In genomic region chr15:27620475-27621185, GRCm38 (mm10) we compare ENCODE assay signal across 19 mouse cellular contexts. TPM values are rescaled to one million over a fixed set of nuclear protein-coding genes. Genes with fewer than 3 reads are reported as not detected.
DNase-seq lines count a peak whose midpoint lies in the region; ATAC-seq and TF ChIP-seq lines count a peak whose summit lies in the region.
"Had no signal": no experiment of that assay in that cellular context is flagged by ENCODE, and none has a peak within 500 bp of the region (broad histone marks: within the 10 kb centered on the region; RNA-seq: fewer than 3 reads in every experiment).

No protein-coding gene starts in this region.

- no peak overlapping the region for H3K4me3 ChIP-seq in heart, embryonic 11.5 days (ENCODE audit: low read depth, low read length)
- no peak overlapping the region for H3K4me3 ChIP-seq in kidney, adult 2 months (ENCODE audit: insufficient read depth, low read depth, low read length)
- H3K4me3 ChIP-seq in kidney, embryonic 15.5 days (replicated peaks), result no peak overlapping the region
- H3K4me3 ChIP-seq in megakaryocyte, embryonic 14.5 days (replicated peaks), result peak overlapping the region; percentile 57
- H3K4me3 ChIP-seq: limb, embryonic 10.5 days; lung, embryonic 15.5 days; neural tube, embryonic 15.5 days had no signal

- no peak overlapping the region for H3K9ac ChIP-seq in heart, embryonic 11.5 days (ENCODE audit: low read depth, low read length)
- no peak overlapping the region for H3K9ac ChIP-seq in kidney, embryonic 15.5 days
- H3K9ac ChIP-seq: lung, embryonic 15.5 days; neural tube, embryonic 15.5 days had no signal

- H3K27me3 ChIP-seq in heart, embryonic 11.5 days (ENCODE audit: control insufficient read depth, insufficient read depth, low read length), result no peaks in the 10 kb centered on the region
- no peaks in the 10 kb centered on the region for H3K27me3 ChIP-seq in kidney, adult 2 months (replicated peaks; ENCODE audit: control insufficient read depth, insufficient read depth, low read length)
- H3K27me3 ChIP-seq in kidney, embryonic 15.5 days, result no peaks in the 10 kb centered on the region
- no peaks in the 10 kb centered on the region for H3K27me3 ChIP-seq in megakaryocyte, embryonic 14.5 days (replicated peaks)
- H3K27me3 ChIP-seq: lung, embryonic 15.5 days; neural tube, embryonic 15.5 days had no signal

- H3K36me3 ChIP-seq in heart, embryonic 11.5 days (ENCODE audit: control insufficient read depth, insufficient read depth, low read length), result peaks cover 9% of the 10 kb centered on the region
- peaks cover under 1% of the 10 kb centered on the region; the same call in 1 of the 2 replicates for H3K36me3 ChIP-seq in kidney, adult 2 months (ENCODE audit: control insufficient read depth, insufficient read depth, low read length)
- H3K36me3 ChIP-seq in kidney, embryonic 15.5 days, result peaks cover 57% of the 10 kb centered on the region
- H3K36me3 ChIP-seq in megakaryocyte, embryonic 14.5 days (replicated peaks; ENCODE audit: low read length), result peaks cover 86% of the 10 kb centered on the region

- 80% methylated on average over 6 of the region's 6 CpGs for WGBS in heart, embryonic 11.5 days (ENCODE audit: insufficient replicate concordance)
- 63% methylated on average over 6 of the region's 6 CpGs for WGBS in kidney, adult 2 months
- 87% methylated on average over 6 of the region's 6 CpGs for WGBS in kidney, embryonic 15.5 days

- ATAC-seq in heart, embryonic 11.5 days (replicated peaks; ENCODE audit: insufficient number of reproducible peaks, low FRiP score, low TSS enrichment), result no peak
- ATAC-seq in kidney, embryonic 15.5 days (replicated peaks; ENCODE audit: low FRiP score), result no peak
- ATAC-seq in megakaryocyte, adult 5-6 weeks (ENCODE audit: poor library complexity, severe bottlenecking), result no peak
- ATAC-seq: forebrain, embryonic 16.5 days; inflammation-experienced regulatory T-cells, adult 6 months had no signal

- DNase-seq in heart, adult 18-20 months, result peak; percentile 37 to 69
- peak; percentile 44 for DNase-seq in kidney, adult 2 months
- no peak for DNase-seq in left cerebral cortex, postnatal 25 days (ENCODE audit: low spot score in 2 of 2)
- DNase-seq in Muller cell, postnatal 12 days (ENCODE audit: inconsistent ontology term), result no peak
- DNase-seq: cerebellum, postnatal 25 days; gastrocnemius, postnatal 14 days; layer of hippocampus, postnatal 36 days; retina, postnatal 1 day; thymus, adult 18-20 months had no signal

- no peaks in the 10 kb centered on the region for H3K9me3 ChIP-seq in heart, embryonic 11.5 days (replicated peaks; ENCODE audit: control insufficient read depth, low read length)
- H3K9me3 ChIP-seq in kidney, embryonic 15.5 days (replicated peaks), result no peaks in the 10 kb centered on the region
- no peaks in the 10 kb centered on the region for H3K9me3 ChIP-seq in megakaryocyte, embryonic 14.5 days
- H3K9me3 ChIP-seq: limb, embryonic 10.5 days; lung, embryonic 15.5 days; neural tube, embryonic 15.5 days had no signal

- intact Hi-C loops in left cerebral cortex, postnatal 25 days (cut with DNase I), result no loop called here

- H3K4me1 ChIP-seq in heart, embryonic 11.5 days (ENCODE audit: control insufficient read depth, insufficient read depth, low read length), result peaks cover 16% of the 10 kb centered on the region
- H3K4me1 ChIP-seq in kidney, adult 2 months (ENCODE audit: control insufficient read depth, insufficient read depth, low read length), result peaks cover 12% of the 10 kb centered on the region
- H3K4me1 ChIP-seq in kidney, embryonic 15.5 days, result 0 out of 2 replicates have a peak, but pooled peaks cover 2% of the 10 kb centered on the region
- H3K4me1 ChIP-seq in megakaryocyte, embryonic 14.5 days, result peaks cover 87% of the 10 kb centered on the region
- H3K4me1 ChIP-seq: limb, embryonic 10.5 days; neural tube, embryonic 15.5 days had no signal

- TF ChIP-seq CTCF in kidney, adult 2 months (conservative IDR thresholded peaks at IDR 0.05; ENCODE audit: insufficient read depth, insufficient read length, low read depth, low read length), result 0 out of 2 replicates have a peak, but pooled peaks have one; percentile 7

- no peak overlapping the region for H3K4me2 ChIP-seq in heart, embryonic 11.5 days
- H3K4me2 ChIP-seq in kidney, embryonic 15.5 days, result no peak overlapping the region
- H3K4me2 ChIP-seq: lung, embryonic 15.5 days; midbrain, embryonic 11.5 days; neural tube, embryonic 15.5 days had no signal

- no peak overlapping the region for H3K27ac ChIP-seq in heart, embryonic 11.5 days (ENCODE audit: low read depth, low read length)
- H3K27ac ChIP-seq in kidney, adult 2 months (ENCODE audit: insufficient read depth, low read depth, low read length), result no peak overlapping the region
- no peak overlapping the region for H3K27ac ChIP-seq in kidney, embryonic 15.5 days
- H3K27ac ChIP-seq: limb, embryonic 10.5 days; lung, embryonic 15.5 days; neural tube, embryonic 15.5 days had no signal

- no peak for TF ChIP-seq POLR2A in kidney, adult 2 months (IDR thresholded peaks at IDR 0.05; ENCODE audit: low read depth, low read length)

RNA-seq across cellular contexts. Expression of gene Otulin, which starts 9.9 kb away (rescaled TPM):
- total RNA-seq in heart, adult 18-20 months (2021), result 10 to 100 TPM; 26.6 to 26.8 TPM
- 26.7 and 27.2 TPM in 2 replicates for polyA plus RNA-seq in heart, embryonic 11.5 days (2014; fragmentation: Nextera tagmentation; extraction: Ambion mirVana)
- 29.0 and 34.4 TPM in 2 replicates for polyA plus RNA-seq in kidney, adult 2 months (2012; rRNA removed)
- 29.0 and 32.2 TPM in 2 replicates for polyA plus RNA-seq in kidney, embryonic 15.5 days (2015; fragmentation: Nextera tagmentation; extraction: Ambion mirVana)
- polyA plus RNA-seq in megakaryocyte, embryonic 14.5 days (2012; ENCODE audit: insufficient read depth, low replicate concordance), result 6.2 and 25.7 TPM in 2 replicates
- 69.0 and 83.8 TPM in 2 replicates for total RNA-seq in megakaryocyte, adult 5-6 weeks (2015)
- 40.1 and 40.6 TPM in 2 replicates for total RNA-seq in megakaryocyte, adult 5-6 weeks (2017)
- 10 to 100 TPM; 21.2 to 23.3 TPM for total RNA-seq in left cerebral cortex, postnatal 25 days (2021)

Comparison
In these comparisons a context has a peak if more than half of its experiments do, and no peak if none do; other contexts are left out.
1. DNase-seq: peak in heart, adult 18-20 months (2 of 2) and kidney, adult 2 months (single experiment); none in left cerebral cortex, postnatal 25 days (0 of 2) and Muller cell, postnatal 12 days (single experiment).